Mouse (Mus musculus) embryo, embryonic 11 days (tissue): Measurements from ENCODE around the gene Pkd2l1.

Experiments used
- DNase-seq: peaks from one replicate; pipeline ENCODE4 v3.0.0-alpha.2; 2015

Gene Pkd2l1

GRCm38 (mm10) chr19:44192342-44192741 lies at the start of gene Pkd2l1:
Pkd2l1 (minus strand) TSS chr19:44192442.
- DNase-seq, result no peak

GRCm38 (mm10) chr19:44238906-44239305 lies 46.7 kb upstream of the Pkd2l1 start:
- DNase-seq, result no peak

- peak; percentile 32 for DNase-seq
These were observed 45.3 kb upstream of the Pkd2l1 start for GRCm38 (mm10) chr19:44237471-44238006.

- no peak for DNase-seq
These were observed 39.4 kb upstream of the Pkd2l1 start for GRCm38 (mm10) chr19:44231608-44232151.

- DNase-seq, result no peak
These were observed 38.0 kb upstream of the Pkd2l1 start for GRCm38 (mm10) chr19:44230212-44230611.

- DNase-seq, result no peak
These were observed 37.5 kb upstream of the Pkd2l1 start for GRCm38 (mm10) chr19:44229776-44230175.

- no peak for DNase-seq
These were observed 33.5 kb upstream of the Pkd2l1 start for GRCm38 (mm10) chr19:44225728-44226127.

GRCm38 (mm10) chr19:44217958-44218525 lies 25.8 kb upstream of the Pkd2l1 start:
- no peak for DNase-seq

- no peak for DNase-seq
These were observed 23.0 kb upstream of the Pkd2l1 start for GRCm38 (mm10) chr19:44215255-44215654.

GRCm38 (mm10) chr19:44207079-44207478 lies 14.8 kb upstream of the Pkd2l1 start:
- DNase-seq, result no peak

GRCm38 (mm10) chr19:44203015-44203564 lies 10.8 kb upstream of the Pkd2l1 start, which contains the start of gene Scd3:
Scd3 (plus strand) TSS chr19:44203269.
- DNase-seq, result no peak

GRCm38 (mm10) chr19:44198964-44199363 lies 6.7 kb upstream of the Pkd2l1 start:
- DNase-seq, result no peak

- DNase-seq, result no peak
These were observed 6.3 kb upstream of the Pkd2l1 start for GRCm38 (mm10) chr19:44198494-44198893.

- no peak for DNase-seq
These were observed 5.0 kb upstream of the Pkd2l1 start for GRCm38 (mm10) chr19:44197053-44197852.

- peak; percentile 78 for DNase-seq
These were observed 2.9 kb upstream of the Pkd2l1 start for GRCm38 (mm10) chr19:44195138-44195537.

- no peak for DNase-seq
These were observed 1.7 kb upstream of the Pkd2l1 start for GRCm38 (mm10) chr19:44193906-44194305.

GRCm38 (mm10) chr19:44189056-44189455 lies 3.2 kb downstream of the Pkd2l1 start:
- DNase-seq, result no peak

GRCm38 (mm10) chr19:44183968-44184367 lies 8.3 kb downstream of the Pkd2l1 start:
- no peak for DNase-seq

- DNase-seq, result no peak
These were observed 11.7 kb downstream of the Pkd2l1 start for GRCm38 (mm10) chr19:44180502-44180901.

- no peak for DNase-seq
These were observed 15.5 kb downstream of the Pkd2l1 start for GRCm38 (mm10) chr19:44176741-44177140.

GRCm38 (mm10) chr19:44174835-44175234 lies 17.4 kb downstream of the Pkd2l1 start:
- no peak for DNase-seq

- DNase-seq, result peak; percentile 27
These were observed 30.7 kb downstream of the Pkd2l1 start for GRCm38 (mm10) chr19:44161515-44161914.

GRCm38 (mm10) chr19:44159386-44159785 lies 32.9 kb downstream of the Pkd2l1 start:
- DNase-seq, result no peak

GRCm38 (mm10) chr19:44157005-44157404 lies 35.2 kb downstream of the Pkd2l1 start:
- DNase-seq, result no peak
